Mouse (Mus musculus) forebrain, postnatal 0 days (tissue): ENCODE measurements around the gene Creb1. TPM values are rescaled to one million over a fixed set of nuclear protein-coding genes. Genes with fewer than 3 reads are reported as not detected.

Source experiments
- ATAC-seq: fragments of 200-750 bp; cut with Nextera tagmentation; 2 replicates; pipeline ENCODE4 v1.8.0; 2017; ENCODE audit warnings: mild to moderate bottlenecking, moderate library complexity
- DNase-seq: peaks from one replicate; pipeline ENCODE4 v3.0.0-alpha.2; 2015
- H3K27ac ChIP-seq: fragments of 300-500 bp; sonication (generic); 2 replicates; pipeline ENCODE4 v1.5.1; 2014; ENCODE audit warnings: low read depth, mild to moderate bottlenecking, antibody characterized with exemption, low read length, moderate library complexity, mixed read lengths
- H3K27me3 ChIP-seq: fragments of 300-500 bp; sonication (generic); 2 replicates; pipeline ENCODE4 v1.6.1; 2014; ENCODE audit warnings: mild to moderate bottlenecking, low read length, mixed read lengths; ENCODE audit not compliant: insufficient read depth
- H3K36me3 ChIP-seq: fragments of 300-500 bp; sonication (generic); 2 replicates; pipeline ENCODE4 v1.6.1; 2014; ENCODE audit warnings: mild to moderate bottlenecking, moderate library complexity; ENCODE audit not compliant: insufficient read depth
- H3K4me1 ChIP-seq: fragments of 300-500 bp; sonication (generic); 2 replicates; pipeline ENCODE4 v1.6.1; 2014; ENCODE audit warnings: antibody characterized with exemption; ENCODE audit not compliant: insufficient read depth
- H3K4me2 ChIP-seq: fragments of 300-500 bp; sonication (generic); 2 replicates; pipeline ENCODE4 v1.6.1; 2014; ENCODE audit warnings: low read depth, mild to moderate bottlenecking, moderate library complexity
- H3K4me3 ChIP-seq: fragments of 300-500 bp; sonication (generic); 2 replicates; pipeline ENCODE4 v1.5.1; 2014; ENCODE audit warnings: low read depth, low read length, mixed read lengths
- H3K9ac ChIP-seq: fragments of 300-500 bp; sonication (generic); 2 replicates; pipeline ENCODE4 v1.6.1; 2014; ENCODE audit warnings: mild to moderate bottlenecking
- H3K9me3 ChIP-seq: fragments of 300-500 bp; sonication (generic); 2 replicates; pipeline ENCODE4 v1.6.1; 2016; ENCODE audit warnings: low read length
- CTCF ChIP-seq: sonication (generic); IDR thresholded peaks from 2 replicates; pipeline ENCODE4 v1.5.1; 2016; ENCODE audit warnings: antibody characterized with exemption, control low read depth, low read depth
- WGBS: fragments of 180-500 bp; shearing (Covaris S2); extraction: QIAGEN DNeasy Blood & Tissue Kit; methylation state at CpG from one replicate; pipeline ENCODE4 v1.1.7; 2014; 5-methylcytosine and 5-hydroxymethylcytosine counted together
- polyA plus RNA-seq: library from polyadenylated mRNA; unstranded; fragments of >200 nt; fragmentation: Nextera tagmentation; extraction: Ambion mirVana; gene quantifications from 2 replicates; pipeline ENCODE4 v1.2.1, GENCODE M21; 2015
- total RNA-seq: library from RNA; depleted of rRNA; stranded (reverse); fragments of >200 nt; gene quantifications from 2 replicates; pipeline ENCODE4 v1.2.3, GENCODE M21; 2014

Creb1 gene
- total and polyA plus RNA-seq, 2 experiments from 2014 or later: 14.8 to 75.3 TPM

DNA sequence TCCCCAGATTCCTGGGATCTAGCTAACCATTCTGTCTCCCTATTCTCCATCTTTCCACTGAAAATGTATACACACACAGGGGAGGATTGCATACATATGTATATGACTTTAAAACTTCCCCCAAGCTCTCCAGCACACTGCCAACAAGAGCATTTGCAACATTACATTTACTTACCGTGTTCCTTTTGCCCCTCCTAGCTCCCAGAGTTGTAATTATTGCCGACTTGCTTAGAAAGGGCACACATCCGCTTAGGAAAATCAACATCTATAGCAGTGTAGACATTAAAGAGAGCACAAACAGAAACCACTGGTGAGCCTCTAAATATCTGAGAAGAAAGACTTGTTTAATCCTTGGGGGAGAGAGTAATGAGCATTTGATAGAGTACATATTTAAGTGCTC, 85.8 kb downstream of the Creb1 start:
- DNase-seq: no peak
- peak overlapping the region; percentile 81 for H3K4me2 ChIP-seq
- 42% methylated on average over 3 of the region's 3 CpGs for WGBS
- H3K9ac ChIP-seq: peak overlapping the region; percentile 98; the same call in 1 of the 2 replicates
- no peak for ATAC-seq
- H3K27ac ChIP-seq: peak overlapping the region; percentile 97
- no peak for TF ChIP-seq CTCF
- peak overlapping the region; percentile 85 for H3K4me3 ChIP-seq
- no peaks in the 10 kb centered on the region for H3K27me3 ChIP-seq
- H3K4me1 ChIP-seq: peaks cover 11% of the 10 kb centered on the region; the same call in 1 of the 2 replicates
- H3K36me3 ChIP-seq: no peaks in the 10 kb centered on the region; the same call in 1 of the 2 replicates
- H3K9me3 ChIP-seq: no peaks in the 10 kb centered on the region

DNA sequence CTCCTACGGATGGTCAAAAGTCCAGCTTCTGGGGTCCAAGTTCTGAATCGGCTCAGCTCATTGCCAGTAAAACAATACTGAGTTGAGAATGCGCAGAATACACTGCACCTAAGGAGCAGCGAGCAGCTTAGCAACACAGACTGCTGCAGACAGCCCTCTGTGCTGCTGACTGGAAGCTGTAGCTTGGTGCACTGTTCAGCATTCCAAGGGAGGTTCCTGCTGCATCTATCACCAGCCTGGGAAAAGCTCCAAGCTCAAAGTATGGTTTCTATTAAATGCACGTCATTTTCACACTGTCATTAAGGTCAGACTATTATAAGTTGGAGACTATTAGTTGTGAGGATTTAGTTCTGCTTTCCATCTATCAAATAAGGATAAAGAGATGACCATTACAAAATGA, 88.7 kb downstream of the Creb1 start:
- WGBS: 77% methylated on average over 5 of the region's 5 CpGs
- ATAC-seq: no peak
- Histone ChIP-seq H3K9me3 (no peaks in the 10 kb centered on the region), H3K27me3 (no peaks in the 10 kb centered on the region), H3K36me3 (no peaks in the 10 kb centered on the region), H3K4me1 (peaks cover 8% of the 10 kb centered on the region; the same call in 1 of the 2 replicates), H3K4me2 (no peak overlapping the region), H3K9ac (no peak overlapping the region), H3K27ac (no peak overlapping the region), H3K4me3 (no peak overlapping the region)
- TF ChIP-seq CTCF: no peak
- no peak for DNase-seq

DNA sequence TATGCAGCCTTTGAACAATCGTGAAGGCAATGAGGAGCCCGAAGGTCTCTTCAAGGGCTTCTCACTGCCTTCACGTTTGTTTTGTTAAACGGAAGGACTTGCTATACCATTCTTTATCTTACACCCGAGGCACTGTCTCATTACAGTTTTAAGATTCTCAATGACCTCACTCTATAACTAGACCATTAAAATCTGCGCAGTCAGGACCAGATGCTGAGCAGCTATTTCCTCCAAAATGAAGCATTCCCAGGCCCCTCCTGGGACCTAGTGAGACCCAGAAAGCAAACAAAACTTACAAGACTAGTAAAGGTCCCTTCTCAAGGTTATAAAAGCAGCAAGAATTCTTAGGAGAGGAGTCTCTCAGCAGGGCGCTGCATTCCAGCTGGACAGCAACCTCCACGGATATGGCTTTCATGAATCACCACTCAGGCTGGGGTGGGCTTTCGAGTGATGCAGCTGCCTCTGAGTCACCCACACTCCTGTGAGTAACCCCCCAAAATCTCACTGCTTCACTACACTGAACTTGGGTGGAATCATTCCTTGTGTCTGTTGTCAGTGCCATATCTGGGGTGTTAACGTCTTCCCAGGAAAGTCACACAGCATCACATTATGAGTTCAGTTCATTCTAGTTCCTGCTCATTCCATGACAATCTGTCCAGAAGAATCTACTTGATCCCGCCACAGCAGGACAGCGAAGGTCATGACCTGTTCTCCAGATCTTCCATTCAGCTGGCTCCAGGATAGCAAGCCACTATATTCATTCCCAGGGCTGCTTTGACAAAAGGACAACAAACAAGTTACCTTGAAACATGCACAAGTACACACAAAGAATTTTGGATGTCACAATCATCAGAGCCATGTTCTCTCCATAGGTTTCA, 91.4 kb downstream of the Creb1 start:
- WGBS: 65% methylated on average over 12 of the region's 12 CpGs

DNA sequence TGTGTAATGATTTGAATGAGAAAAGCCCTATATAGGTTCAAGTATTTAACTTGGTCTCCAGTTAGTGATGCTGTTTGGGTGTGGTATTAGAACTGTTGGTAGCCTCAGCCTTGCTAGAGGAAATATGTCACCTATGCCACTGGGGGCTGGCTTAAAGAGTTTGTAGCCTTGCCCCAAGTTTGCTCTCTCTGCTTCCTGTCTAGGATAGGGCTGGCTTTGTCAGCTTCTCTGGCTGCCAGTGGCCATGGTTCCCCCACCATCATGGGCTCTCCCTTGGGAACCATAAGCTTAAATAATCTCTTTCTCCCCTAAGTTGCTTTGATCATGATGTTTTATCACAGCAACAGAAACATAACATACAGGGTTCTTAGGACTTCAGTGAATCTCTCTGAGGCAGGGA, 92.8 kb downstream of the Creb1 start:
- Histone ChIP-seq H3K36me3 (no peaks in the 10 kb centered on the region), H3K9ac (no peak overlapping the region), H3K4me2 (no peak overlapping the region), H3K4me3 (no peak overlapping the region), H3K4me1 (no peaks in the 10 kb centered on the region), H3K27me3 (no peaks in the 10 kb centered on the region), H3K9me3 (no peaks in the 10 kb centered on the region), H3K27ac (no peak overlapping the region)
- no peak for TF ChIP-seq CTCF
- DNase-seq (no peak), ATAC-seq (no peak)

More for the DNA sequence above, 91.4 kb downstream of the Creb1 start:
- no peak for ATAC-seq
- Histone ChIP-seq H3K36me3 (no peaks in the 10 kb centered on the region), H3K9me3 (no peaks in the 10 kb centered on the region), H3K27ac (no peak overlapping the region), H3K27me3 (no peaks in the 10 kb centered on the region), H3K4me2 (no peak overlapping the region), H3K9ac (no peak overlapping the region), H3K4me3 (no peak overlapping the region), H3K4me1 (no peaks in the 10 kb centered on the region)
- DNase-seq: no peak
- no peak for TF ChIP-seq CTCF

DNA sequence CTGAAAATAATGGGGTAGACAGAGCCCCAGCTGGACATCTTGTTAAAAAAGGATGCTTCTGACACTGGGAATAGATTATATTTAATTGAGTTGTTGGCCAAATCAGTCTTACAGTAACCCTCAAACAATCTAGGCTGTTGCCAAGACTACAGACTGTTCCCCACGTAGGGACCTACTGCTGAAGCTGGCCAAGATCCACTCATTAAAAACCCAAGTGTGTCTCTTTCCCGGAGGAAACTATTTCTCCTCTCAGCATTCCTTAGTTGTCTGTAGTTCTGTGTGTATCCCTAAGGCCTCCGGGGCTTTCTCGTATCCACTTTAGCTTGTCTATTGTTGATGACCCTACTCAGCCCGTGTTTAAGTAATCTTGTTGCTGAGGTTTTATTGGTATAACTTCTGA, 99.1 kb downstream of the Creb1 start:
- DNase-seq (peak; percentile 24), ATAC-seq (peak; percentile 59; the same call in 1 of the 2 replicates)
- Histone ChIP-seq H3K4me2 (no peak overlapping the region), H3K27me3 (no peaks in the 10 kb centered on the region), H3K4me3 (no peak overlapping the region), H3K9ac (no peak overlapping the region), H3K27ac (no peak overlapping the region), H3K4me1 (peaks cover 5% of the 10 kb centered on the region; the same call in 1 of the 2 replicates), H3K36me3 (no peaks in the 10 kb centered on the region), H3K9me3 (no peaks in the 10 kb centered on the region)
- TF ChIP-seq CTCF: no peak
- 42% methylated on average over 5 of the region's 5 CpGs for WGBS

DNA sequence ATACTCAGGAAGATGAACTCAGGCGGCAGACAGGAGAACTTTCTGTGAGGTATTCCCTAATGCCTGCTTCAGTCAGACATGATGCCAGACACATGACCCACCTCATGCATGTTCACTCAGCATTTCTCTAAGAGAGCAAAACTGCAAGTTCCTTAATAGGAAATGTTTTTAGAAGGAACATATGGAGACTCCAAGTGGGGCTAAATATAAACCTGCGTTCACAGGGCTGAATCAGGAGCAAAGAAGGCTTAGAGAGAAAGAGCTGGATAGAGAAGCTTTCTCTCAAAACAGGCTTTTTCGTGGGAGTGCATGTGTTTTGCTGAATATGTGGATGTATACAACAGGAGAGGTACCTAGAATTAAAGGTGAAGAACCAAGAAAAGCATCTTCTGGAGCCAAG, 100.8 kb downstream of the Creb1 start:
- Histone ChIP-seq H3K4me2 (no peak overlapping the region), H3K9ac (no peak overlapping the region), H3K4me3 (no peak overlapping the region), H3K9me3 (no peaks in the 10 kb centered on the region), H3K27me3 (no peaks in the 10 kb centered on the region), H3K27ac (peak overlapping the region; percentile 36), H3K4me1 (peaks cover 5% of the 10 kb centered on the region; the same call in 1 of the 2 replicates), H3K36me3 (no peaks in the 10 kb centered on the region)
- DNase-seq (peak; percentile 26), ATAC-seq (peak; percentile 75)
- WGBS: 64% methylated on average over 3 of the region's 3 CpGs
- no peak for TF ChIP-seq CTCF

DNA sequence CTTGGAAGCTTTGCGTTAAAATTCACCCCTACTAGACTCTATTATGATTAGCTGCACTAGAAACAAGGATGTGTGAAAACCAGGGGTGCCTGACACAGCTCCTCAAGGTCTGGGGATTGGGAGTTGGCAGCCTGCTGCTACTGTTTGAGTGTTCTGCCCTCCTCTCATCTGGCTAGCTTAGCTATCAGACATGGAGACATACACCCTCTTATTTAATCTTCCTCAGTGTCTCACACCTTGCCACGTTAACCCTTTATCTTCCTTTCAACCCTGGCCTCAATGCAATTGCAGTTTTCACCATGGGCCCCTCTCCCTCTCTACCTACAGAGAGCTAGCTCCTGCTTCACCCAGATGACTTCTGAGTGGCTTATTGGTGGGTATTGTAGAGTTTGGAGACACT, 103.2 kb downstream of the Creb1 start:
- H3K4me1 ChIP-seq: peaks cover 5% of the 10 kb centered on the region; the same call in 1 of the 2 replicates
- no peaks in the 10 kb centered on the region for H3K9me3 ChIP-seq
- WGBS: 62% methylated on average over 2 of the region's 2 CpGs
- DNase-seq (no peak), ATAC-seq (no peak)
- no peak for TF ChIP-seq CTCF
- no peak overlapping the region for H3K4me2 ChIP-seq
- H3K27ac ChIP-seq: no peak overlapping the region
- H3K27me3 ChIP-seq: no peaks in the 10 kb centered on the region
- H3K4me3 ChIP-seq: no peak overlapping the region
- no peak overlapping the region for H3K9ac ChIP-seq
- no peaks in the 10 kb centered on the region for H3K36me3 ChIP-seq
